Mouse (Mus musculus): ENCODE measurements around the gene Serpinb13.
"Not testable (repeated sequence)": the region's sequence is repeated elsewhere in the genome, so short reads cannot be mapped to it uniquely, and the experiment has no call there.

Serpinb13 gene

DNA sequence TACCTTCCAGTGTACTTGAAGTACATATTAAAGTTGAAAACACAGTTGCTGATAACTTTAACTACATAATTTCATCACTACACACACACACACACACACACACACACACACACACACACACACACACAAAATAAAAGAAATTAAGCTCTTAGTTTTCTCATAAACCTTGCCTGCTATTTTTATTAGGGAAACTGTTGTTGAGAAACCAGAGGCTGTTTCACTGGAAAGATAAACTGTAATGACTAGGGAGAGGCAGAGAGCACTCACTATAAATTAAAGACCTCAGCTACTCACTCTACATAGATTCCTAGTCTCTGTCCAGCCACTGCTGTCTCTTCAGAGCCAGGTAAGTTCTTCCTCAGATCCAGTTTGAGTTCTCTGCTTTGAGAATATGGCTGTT, at the start of gene Serpinb13:
Serpinb13 (plus strand) TSS at position 301 of the 400 bp plus-strand sequence.
- no peak for DNase-seq (ENCODE audit: low read depth, low spot score)

DNA sequence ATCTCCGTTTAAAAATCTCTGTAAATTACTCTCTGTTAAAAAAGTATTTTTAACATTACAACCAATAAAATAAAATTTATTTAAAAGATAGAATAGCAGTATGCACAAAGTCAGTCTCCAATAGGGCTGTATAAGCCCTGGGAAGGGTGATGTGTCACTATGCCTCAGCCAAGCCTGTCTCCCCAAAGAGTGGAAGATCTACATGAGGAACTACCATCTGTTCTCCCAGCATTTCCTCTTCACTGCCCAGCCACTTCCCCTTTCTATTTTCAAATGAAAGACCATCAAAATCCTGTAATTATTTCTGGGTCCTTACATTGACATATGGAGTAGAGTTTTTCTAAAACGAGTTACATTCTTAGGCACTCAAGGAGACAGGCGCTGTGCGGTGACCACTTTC, 48.8 kb upstream of the Serpinb13 start:
- DNase-seq (ENCODE audit: low read depth, low spot score) = no peak

DNA sequence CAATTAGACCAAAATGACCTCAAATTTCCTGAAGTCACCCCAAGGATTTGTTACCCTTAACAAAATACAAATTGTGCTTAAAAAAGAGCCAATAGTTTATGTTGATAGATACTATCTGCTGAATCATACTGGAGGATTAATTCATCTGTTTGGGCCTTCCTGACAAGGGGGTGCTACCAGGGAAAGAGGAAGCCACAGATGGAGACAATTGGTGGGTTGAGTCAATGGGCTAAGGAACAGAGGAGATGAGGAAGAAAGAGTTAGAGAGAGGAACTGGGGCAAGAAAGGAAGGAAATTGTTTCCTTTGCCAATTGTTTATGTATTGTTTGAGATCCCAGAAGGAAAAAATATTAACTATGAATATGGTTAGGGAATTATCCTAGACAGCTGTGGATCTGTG, 47.1 kb upstream of the Serpinb13 start:
- DNase-seq (ENCODE audit: low read depth, low spot score) = no peak

DNA sequence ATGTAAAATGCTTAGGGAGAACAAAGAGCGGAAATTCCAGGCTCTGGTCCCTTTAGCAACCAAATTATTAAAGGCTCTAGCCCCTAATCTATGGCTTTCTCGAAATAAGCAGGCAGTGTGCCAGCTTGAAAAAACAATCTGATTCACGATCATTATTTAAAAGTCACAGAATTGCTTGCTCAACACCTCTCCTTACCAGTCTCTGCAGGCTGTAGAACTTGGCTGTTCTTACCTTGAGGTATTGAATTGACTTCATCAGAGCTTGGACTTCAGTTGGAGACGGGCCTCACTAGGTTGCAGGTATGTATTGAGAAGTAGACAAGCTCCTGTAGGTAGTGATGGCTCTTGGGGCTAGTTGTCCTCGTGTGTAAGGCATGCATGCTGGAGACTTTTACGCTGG, 46.5 kb upstream of the Serpinb13 start, which contains the start of gene Serpinb12:
Serpinb12 (plus strand) TSS at position 185 of the 400 bp plus-strand sequence.
- no peak for DNase-seq (ENCODE audit: low read depth, low spot score)

DNA sequence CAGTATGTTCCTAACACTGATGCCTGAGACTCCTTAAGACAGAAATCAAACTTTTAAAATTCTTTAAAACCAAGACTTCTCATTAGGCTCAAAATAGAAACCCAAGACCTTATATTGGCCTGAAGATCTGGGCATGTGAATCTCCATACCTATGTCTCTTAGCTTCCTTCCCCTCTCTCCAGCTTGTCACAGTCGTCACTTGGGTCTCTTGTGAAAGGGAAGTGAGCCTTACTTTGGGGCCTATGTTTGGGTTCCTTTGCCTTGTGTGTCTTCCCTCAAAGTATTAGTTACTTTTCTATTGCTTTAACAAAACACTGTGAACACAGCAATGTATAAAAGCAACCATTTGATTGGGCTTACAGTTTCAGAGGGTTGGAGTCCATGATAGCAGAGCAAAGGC, 33.6 kb upstream of the Serpinb13 start:
- no peak for DNase-seq (ENCODE audit: low read depth, low spot score)

DNA sequence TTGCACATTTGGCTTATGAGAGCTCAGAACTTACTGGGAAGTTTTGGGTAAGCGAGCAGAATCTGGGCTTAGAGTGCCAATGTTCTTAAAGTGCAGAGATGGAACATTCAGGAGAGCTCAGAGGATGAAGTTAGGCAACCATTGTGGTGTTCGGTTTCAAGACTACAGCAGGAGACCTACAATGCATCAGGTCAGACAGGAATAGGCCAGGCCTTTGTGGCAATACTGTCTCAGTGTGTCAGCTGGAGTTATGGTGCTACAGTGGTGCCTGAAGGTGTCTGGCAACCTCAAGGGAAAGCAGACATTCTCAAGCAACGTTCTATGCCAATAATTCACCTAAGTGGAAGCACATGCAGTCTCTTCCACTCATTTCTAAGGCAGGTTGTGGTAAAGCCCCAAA, 20.8 kb upstream of the Serpinb13 start:
- DNase-seq (ENCODE audit: low read depth, low spot score) = no peak

DNA sequence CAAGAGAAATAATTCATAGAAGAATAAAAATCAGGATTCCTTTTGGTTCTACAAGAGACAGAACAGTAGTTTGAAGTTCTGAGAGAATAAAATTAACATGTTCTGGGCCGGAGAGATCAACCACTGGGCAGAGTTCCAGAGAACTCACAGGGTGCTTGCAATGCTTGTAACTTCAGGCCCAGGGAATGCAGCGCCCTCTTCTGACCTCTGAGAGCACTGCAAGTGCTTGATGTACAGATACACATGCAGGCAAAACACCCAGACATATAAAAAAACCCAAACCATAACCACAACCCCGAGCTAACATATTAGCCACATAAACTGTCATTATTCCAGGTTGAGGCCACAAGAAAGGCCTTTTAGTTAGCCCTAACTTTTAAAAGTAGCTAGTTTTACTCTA, 19.8 kb upstream of the Serpinb13 start:
- DNase-seq (ENCODE audit: low read depth, low spot score) = peak; percentile 64

DNA sequence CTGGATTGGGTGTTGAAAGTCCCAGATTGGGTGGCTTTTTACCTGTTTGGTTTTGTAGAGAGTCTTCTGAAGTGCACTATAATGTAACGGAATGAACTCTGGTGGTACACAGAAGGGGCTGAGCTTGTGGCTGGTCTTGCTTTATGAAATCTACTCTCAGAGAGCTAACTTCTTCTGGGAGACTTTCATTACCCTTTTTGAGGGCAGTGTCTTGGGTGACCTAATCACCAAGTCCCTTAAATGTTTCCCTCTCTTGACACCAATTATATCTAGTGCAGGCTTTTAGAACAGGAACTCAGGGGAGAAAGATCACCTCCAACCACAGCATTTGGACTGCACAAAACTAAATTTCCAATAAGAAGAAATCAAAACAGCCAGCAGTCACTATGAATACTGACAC, 2.3 kb downstream of the Serpinb13 start:
- no peak for DNase-seq (ENCODE audit: low read depth, low spot score)

DNA sequence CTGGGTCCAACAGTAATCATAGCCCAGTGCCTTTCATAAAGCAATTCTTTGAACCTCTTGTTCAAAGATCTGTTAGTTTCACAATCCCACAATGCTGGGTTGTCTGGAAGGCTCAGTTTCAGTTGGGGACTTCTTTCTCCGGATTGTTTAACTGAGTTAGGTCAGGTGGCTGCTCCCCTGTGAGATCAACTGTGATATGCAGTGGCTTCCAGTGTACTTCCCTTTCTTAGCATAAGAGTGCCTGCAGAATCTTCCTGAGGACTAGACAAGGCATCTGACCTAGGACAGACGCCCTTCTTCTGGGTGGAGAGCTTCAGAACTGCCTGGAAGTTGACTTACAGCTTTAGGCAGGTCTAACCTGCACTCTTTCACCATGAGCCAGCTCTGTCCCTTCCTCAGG, 3.1 kb downstream of the Serpinb13 start:
- DNase-seq (ENCODE audit: low read depth, low spot score) = no peak

DNA sequence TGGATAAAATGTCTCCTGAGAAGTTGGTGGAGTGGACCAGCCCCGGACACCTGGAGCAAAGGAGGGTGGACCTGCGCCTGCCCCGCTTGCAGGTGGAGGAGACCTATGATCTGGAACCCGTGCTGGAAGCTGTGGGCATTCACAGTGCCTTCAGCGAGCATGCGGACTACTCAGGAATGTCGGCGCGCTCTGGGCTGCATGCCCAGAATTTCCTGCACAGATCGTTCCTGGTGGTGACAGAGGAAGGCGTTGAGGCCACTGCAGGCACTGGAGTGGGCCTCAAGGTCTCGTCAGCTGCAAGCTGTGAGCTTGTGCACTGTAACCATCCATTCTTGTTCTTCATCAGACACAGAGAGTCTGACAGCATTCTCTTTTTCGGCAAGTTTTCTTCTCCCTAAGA, 19.6 kb downstream of the Serpinb13 start:
- DNase-seq (ENCODE audit: low read depth, low spot score) = no peak

DNA sequence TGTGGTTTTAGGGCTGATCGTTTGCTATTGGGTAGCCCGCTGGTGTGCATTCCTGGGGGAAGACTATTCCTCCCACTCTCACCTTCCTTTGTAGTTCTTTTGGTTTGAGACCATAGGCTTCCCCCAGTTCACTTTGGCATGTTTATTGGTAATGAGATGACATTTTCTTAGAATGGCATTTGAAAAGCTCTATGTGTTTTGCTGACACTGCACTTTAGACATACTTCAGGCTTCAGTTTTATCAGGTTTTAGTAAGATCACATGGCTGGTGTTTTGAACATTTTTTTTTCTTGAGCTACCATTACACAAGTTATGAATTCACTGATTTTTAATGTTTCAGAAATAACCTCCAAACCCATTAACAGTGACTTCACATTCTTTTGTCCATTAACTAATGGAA, 21.0 kb downstream of the Serpinb13 start:
- no peak for DNase-seq (ENCODE audit: low read depth, low spot score)

DNA sequence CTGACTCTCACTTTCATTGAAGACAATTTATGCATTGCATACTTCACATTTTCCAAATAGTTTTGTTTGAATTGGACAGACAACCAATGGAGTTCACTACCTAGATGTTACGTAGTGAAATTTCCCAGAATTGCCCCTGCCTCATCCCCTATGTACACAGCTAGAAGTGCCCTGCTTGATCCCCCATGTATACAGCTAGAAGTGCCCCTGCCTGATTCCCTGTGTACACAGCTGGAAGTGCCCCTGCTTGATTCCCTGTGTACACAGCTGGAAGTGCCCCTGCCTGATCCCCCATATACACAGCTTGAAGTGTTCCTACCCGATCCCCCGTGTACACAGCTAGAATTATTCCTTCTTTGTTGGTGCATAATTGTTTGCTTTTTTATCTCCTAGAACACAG, 25.5 kb downstream of the Serpinb13 start:
- no peak for DNase-seq (ENCODE audit: low read depth, low spot score)

DNA sequence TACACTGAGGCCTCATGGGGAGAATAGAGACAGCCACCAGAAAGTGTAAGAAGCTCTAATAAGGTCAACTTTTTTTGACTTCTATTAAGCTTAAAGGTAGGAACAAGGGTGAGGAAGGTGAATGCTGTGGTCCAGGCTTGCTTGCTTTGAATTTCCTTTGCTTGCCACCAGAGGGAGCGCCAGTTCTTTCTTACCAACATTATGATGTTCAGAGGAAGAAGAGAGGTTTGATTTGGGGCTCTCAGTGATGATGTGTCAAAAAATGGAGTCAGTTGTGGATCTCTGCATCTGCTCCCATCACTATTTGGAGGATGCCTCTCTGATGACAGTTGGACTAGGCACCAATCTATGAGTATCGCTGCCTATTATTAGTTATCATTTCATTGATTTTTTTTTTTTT, 33.7 kb downstream of the Serpinb13 start:
- DNase-seq (ENCODE audit: low read depth, low spot score) = peak; percentile 59

DNA sequence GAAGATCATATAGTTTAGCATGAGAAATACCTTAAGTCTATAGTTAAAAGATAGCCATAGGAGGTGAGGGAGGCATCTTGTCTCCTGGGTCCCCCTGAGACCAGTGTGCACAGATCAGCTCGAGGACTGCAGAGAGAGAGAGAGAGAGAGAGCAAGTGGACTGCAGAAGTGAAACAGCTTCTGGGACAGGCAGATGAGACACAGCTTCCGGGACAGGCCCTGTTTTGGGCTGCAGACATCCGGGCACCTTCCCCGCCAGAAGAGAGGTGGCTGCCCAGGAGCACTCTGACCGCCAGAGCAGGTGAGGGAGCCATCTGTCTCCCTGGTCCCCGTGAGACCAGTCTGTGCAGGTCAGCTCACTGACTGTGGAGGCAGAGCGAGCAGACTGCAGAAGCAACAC, 34.4 kb downstream of the Serpinb13 start:
- DNase-seq (ENCODE audit: low read depth, low spot score) = no peak

DNA sequence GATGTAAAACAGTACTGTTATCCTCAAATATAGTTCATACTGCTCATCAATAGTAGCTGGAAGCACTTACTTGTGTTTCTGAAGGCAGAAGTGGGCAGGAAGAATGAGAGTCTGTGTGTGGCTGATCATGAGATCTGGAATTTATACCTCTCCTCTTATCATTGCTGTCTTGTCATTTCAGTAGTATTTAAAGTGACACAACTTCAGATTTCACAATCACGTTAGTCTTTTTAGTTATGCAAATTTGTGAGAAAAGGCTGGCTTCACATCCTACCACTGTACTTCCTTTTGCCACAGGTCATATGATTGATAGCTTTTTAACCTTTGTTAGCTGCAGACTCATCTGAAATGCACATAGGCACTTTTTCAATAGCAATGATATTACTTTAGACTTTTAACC, 45.1 kb downstream of the Serpinb13 start:
- DNase-seq (ENCODE audit: low read depth, low spot score) = no peak

DNA sequence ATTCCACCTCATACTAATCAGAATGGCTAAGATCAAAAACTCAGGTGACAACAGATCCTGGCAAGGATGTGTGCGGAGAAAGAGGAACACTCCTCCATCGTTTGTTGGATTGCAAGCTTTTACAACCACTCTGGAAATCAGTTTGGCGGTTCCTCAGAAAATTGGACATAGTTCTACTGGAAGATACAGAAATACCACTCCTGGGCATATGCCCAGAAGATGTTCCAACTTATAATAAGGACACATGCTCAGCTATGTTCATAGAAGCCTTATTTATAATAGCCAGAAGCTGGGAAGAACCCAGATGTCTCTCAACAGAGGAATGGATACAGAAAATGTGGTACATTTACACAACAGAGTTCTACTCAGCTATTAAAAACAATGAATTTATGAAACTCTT, 53.5 kb downstream of the Serpinb13 start:
- not testable (repeated sequence) for DNase-seq (ENCODE audit: low read depth, low spot score)
